Mouse (Mus musculus) hindbrain, embryonic 16.5 days (tissue): ENCODE results near the gene Zfp882. TPM values are rescaled to one million over a fixed set of nuclear protein-coding genes. Genes with fewer than 3 reads are reported as not detected.
"Not testable (repeated sequence)": the region's sequence is repeated elsewhere in the genome, so short reads cannot be mapped to it uniquely, and the experiment has no call there.

ENCODE experiments used
- ATAC-seq: fragments of 200-750 bp; cut with Nextera tagmentation; 2 replicates; pipeline ENCODE4 v1.8.0; 2017; ENCODE audit warnings: moderate TSS enrichment, moderate library complexity
- H3K27ac ChIP-seq: fragments of 300-500 bp; sonication (generic); 2 replicates; pipeline ENCODE4 v1.5.1; 2014; ENCODE audit warnings: low read depth, mild to moderate bottlenecking, control low read depth, low read length, moderate library complexity
- H3K27me3 ChIP-seq: fragments of 300-500 bp; sonication (generic); replicated peaks from 2 replicates; pipeline ENCODE4 v1.6.1; 2014; ENCODE audit warnings: low read length; ENCODE audit not compliant: control insufficient read depth, insufficient read depth
- H3K36me3 ChIP-seq: fragments of 300-500 bp; sonication (generic); 2 replicates; pipeline ENCODE4 v1.6.1; 2014; ENCODE audit warnings: mild to moderate bottlenecking, low read length, moderate library complexity, mixed read lengths; ENCODE audit not compliant: control insufficient read depth, insufficient read depth
- H3K4me1 ChIP-seq: fragments of 300-500 bp; sonication (generic); 2 replicates; pipeline ENCODE4 v1.6.1; 2014; ENCODE audit warnings: low read depth, low read length; ENCODE audit not compliant: control insufficient read depth, insufficient read depth
- H3K4me2 ChIP-seq: fragments of 300-500 bp; sonication (generic); 2 replicates; pipeline ENCODE4 v1.6.1; 2014; ENCODE audit warnings: mild to moderate bottlenecking, low read length, control low read depth, moderate library complexity
- H3K4me3 ChIP-seq: fragments of 300-500 bp; sonication (generic); 2 replicates; pipeline ENCODE4 v1.5.1; 2014; ENCODE audit warnings: mild to moderate bottlenecking, low read length, control low read depth, moderate library complexity
- H3K9ac ChIP-seq: fragments of 300-500 bp; sonication (generic); 2 replicates; pipeline ENCODE4 v1.6.1; 2014; ENCODE audit warnings: low read depth, mild to moderate bottlenecking, control low read depth, low read length, moderate library complexity
- H3K9me3 ChIP-seq: fragments of 300-500 bp; sonication (generic); 2 replicates; pipeline ENCODE4 v1.6.1; 2014; ENCODE audit warnings: mild to moderate bottlenecking, low read length, moderate library complexity; ENCODE audit not compliant: control insufficient read depth
- WGBS: fragments of 180-500 bp; shearing (Covaris S2); extraction: QIAGEN DNeasy Blood & Tissue Kit; methylation state at CpG from one replicate; pipeline ENCODE4 v1.1.7; 2014; 5-methylcytosine and 5-hydroxymethylcytosine counted together
- polyA plus RNA-seq: library from polyadenylated mRNA; unstranded; fragments of >200 nt; fragmentation: Nextera tagmentation; extraction: Ambion mirVana; gene quantifications from 2 replicates; pipeline ENCODE4 v1.2.1, GENCODE M21; 2015

The Zfp882 gene
- polyA plus RNA-seq, 1 experiment from 2014 or later, result 16.1 TPM

DNA sequence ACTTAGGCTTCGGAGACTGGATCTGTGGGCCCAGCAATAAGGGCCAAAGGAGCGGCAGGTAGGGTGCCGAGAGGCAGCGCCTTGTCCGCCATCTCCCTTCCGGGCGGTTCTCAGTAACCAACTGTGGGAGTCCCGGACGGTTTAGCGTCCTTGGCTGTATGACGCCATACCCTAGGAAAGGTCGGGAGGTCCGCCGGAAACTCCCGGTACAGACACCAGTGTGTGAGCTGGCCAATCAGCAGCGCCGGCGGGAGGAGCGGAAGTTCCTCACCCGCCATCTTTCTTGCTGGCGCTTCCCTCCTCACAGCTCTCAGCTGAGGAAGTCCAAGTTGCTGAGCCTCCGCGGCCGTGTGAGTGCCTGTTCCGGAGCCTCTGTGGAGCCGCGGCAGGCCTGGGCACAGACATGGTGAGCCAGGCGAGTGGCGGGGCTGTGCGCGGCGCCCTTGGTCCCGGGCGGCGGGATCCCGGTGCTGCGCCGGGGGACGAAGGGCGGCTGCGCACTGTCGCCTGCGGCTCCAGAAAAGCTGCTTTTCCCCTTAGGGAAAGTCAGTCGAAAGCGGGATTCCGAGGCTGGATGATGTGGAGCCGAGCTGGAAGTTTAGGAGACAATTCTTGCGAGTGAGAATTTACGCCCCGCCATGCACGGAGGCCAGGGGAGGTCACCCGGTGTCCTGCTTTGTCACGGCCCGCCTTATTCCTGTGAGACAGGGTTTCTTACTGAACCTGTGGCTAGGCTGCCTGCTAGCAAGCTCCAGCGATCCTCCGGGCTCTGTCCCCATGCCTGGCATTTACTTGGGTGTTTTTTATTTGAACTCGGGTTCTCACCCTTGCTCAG is 14.4 kb downstream of the Zfp882 start:
- peak overlapping the region; percentile 56 for H3K4me3 ChIP-seq
- ATAC-seq, result peak; percentile 100
- under 1% methylated on average over 57 of the region's 57 CpGs for WGBS
- H3K27ac ChIP-seq, result peak overlapping the region; percentile 96
- H3K9me3 ChIP-seq, result no peaks in the 10 kb centered on the region
- H3K4me2 ChIP-seq, result peak overlapping the region; percentile 79
- no peaks in the 10 kb centered on the region for H3K27me3 ChIP-seq
- peaks cover 2% of the 10 kb centered on the region; the same call in 1 of the 2 replicates for H3K36me3 ChIP-seq
- peak overlapping the region; percentile 86 for H3K9ac ChIP-seq
- peaks cover 10% of the 10 kb centered on the region for H3K4me1 ChIP-seq

DNA sequence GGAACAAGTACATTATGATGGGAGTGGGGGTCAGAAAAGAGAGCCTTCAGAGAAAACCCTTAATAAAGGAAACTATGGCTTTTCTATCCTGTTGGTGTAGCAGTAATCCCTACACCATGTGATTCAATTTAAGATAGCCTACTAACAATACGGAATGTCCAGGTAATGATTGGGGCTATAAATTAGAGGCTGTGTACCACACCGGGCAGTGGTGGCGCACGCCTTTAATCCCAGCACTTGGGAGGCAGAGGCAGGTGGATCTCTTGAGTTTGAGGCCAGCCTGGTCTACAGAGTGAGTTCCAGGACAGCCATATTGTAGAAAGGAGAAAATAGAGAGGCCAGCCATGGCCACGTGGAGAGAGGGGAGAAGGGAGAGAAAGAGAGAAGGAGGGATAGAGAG is 17.4 kb downstream of the Zfp882 start:
- no peaks in the 10 kb centered on the region for H3K27me3 ChIP-seq
- peaks cover 10% of the 10 kb centered on the region for H3K4me1 ChIP-seq
- peaks cover 18% of the 10 kb centered on the region for H3K36me3 ChIP-seq
- WGBS, result 96% methylated on average over 5 of the region's 5 CpGs
- no peak overlapping the region for H3K4me2 ChIP-seq
- no peaks in the 10 kb centered on the region for H3K9me3 ChIP-seq
- H3K4me3 ChIP-seq, result no peak overlapping the region
- no peak for ATAC-seq
- H3K27ac ChIP-seq, result no peak overlapping the region
- H3K9ac ChIP-seq, result no peak overlapping the region

DNA sequence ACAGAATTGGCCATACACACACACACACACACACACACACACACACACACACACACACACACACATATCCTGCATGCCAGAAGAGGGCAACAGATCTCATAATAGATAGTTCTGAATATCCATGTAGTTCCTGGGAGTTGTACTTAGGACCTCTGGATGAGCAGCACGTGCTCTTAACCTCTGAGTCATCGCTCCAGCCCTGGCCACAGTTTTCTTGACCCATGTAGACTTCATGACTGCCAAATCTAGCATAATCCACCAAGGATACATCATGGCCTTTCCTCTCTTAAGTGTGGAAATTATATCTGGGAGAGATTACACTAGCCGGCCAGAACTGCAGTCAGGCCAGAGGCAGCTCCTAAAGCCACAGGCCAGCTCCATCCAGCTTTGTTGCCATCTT is 18.1 kb downstream of the Zfp882 start:
- Histone ChIP-seq H3K9ac (no peak overlapping the region), H3K27ac (no peak overlapping the region), H3K4me3 (no peak overlapping the region), H3K36me3 (peaks cover 24% of the 10 kb centered on the region), H3K9me3 (0 out of 2 replicates have a peak, but pooled peaks cover 1% of the 10 kb centered on the region), H3K4me2 (no peak overlapping the region), H3K4me1 (peaks cover 10% of the 10 kb centered on the region), H3K27me3 (no peaks in the 10 kb centered on the region)
- WGBS, result 95% methylated on average over 3 of the region's 3 CpGs
- no peak for ATAC-seq

DNA sequence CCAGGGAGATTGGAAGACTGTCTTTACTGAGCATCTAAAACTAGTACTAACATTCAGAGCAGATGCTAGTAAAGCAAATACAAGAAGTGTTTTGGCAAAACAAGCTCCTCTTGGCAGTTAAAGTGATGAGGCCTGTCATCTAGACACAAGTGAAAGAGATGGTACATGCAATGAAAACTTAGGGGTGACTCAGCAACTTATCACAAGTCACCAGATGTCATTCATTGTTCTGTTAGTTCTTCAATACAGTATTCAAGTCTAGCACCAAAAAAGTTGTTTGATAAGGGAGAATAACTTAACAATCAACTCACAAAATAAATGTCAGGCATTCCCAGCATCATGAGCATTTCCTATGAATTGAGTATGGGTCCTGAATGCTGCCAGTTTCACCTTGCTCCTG is 19.4 kb downstream of the Zfp882 start:
- H3K9me3 ChIP-seq, result 0 out of 2 replicates have a peak, but pooled peaks cover 2% of the 10 kb centered on the region
- no peak for ATAC-seq

DNA sequence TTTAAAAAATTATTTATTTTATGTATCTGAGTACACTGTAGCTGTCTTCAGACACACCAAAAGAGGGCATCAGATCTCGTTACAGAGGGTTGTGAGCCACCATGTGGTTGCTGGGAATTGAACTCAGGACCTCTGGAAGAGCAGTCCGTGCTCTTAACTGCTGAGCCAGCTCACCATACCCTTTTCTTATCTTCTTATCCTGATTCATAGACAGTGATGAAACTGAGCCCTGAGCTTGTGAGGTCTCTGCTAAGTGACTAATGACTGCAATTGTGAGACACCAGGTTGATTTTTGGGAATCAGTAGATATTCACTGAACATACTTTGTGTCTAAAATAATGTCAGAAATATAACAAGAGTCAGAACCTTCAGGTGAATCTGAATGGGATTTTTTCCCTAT is 29.6 kb downstream of the Zfp882 start:
- not testable (repeated sequence) for H3K4me2 ChIP-seq, ATAC-seq, H3K4me1 ChIP-seq, H3K4me3 ChIP-seq, H3K27me3 ChIP-seq, H3K9ac ChIP-seq, H3K9me3 ChIP-seq, H3K27ac ChIP-seq
- 86% methylated on average over 2 of the region's 2 CpGs for WGBS
- peaks cover 10% of the 10 kb centered on the region for H3K36me3 ChIP-seq

More for the DNA sequence above, 19.4 kb downstream of the Zfp882 start:
- Histone ChIP-seq H3K4me2 (no peak overlapping the region), H3K27me3 (no peaks in the 10 kb centered on the region), H3K36me3 (peaks cover 26% of the 10 kb centered on the region), H3K27ac (no peak overlapping the region), H3K4me3 (no peak overlapping the region), H3K4me1 (peaks cover 10% of the 10 kb centered on the region), H3K9ac (no peak overlapping the region)

DNA sequence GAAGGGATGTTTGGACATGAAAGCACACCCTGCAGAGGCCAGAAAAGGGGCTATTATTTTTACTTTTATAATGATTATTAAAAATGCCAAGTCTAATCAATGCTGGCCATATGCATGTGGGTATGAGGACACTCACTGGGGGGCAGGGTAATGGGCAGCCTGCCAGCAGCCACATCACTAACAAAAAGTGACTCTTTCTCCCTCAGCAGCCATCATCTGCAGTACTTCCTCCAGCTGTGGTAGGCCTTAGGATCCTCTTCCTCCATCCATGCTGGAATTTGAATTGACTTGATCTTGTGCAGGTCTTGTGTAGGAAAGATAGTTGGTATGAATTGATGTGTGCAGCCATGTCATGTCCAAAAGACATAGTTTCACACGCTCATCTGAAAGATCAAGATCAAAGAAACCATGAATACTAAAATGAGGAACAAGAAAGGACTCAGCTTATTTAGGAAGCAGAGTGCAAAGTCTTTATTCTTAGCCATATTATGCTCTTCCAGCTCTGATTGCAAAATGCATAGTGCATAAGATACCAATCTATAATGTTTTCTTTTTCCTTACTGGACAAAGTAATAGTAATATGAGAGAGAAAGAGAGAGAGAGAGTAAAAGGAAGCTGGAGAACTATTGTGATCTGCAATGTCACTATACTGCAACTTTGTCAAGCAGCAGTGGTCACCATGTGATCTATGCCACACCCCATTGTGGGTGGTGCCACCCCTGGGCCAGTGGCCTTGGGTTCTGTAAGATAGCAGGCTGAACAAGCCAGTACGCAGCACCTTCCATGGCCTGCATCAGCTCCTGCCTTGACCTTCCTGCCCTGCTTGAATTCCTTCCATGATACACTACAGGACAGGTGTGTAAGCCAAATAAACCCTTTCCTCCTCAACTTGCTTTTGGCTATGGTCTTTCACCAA is 32.1 kb downstream of the Zfp882 start:
- Histone ChIP-seq H3K9ac (no peak overlapping the region), H3K27me3 (no peaks in the 10 kb centered on the region), H3K4me1 (no peaks in the 10 kb centered on the region), H3K27ac (no peak overlapping the region), H3K9me3 (no peaks in the 10 kb centered on the region), H3K36me3 (no peaks in the 10 kb centered on the region), H3K4me2 (no peak overlapping the region), H3K4me3 (no peak overlapping the region)
- WGBS, result 94% methylated on average over 2 of the region's 2 CpGs
- no peak for ATAC-seq

DNA sequence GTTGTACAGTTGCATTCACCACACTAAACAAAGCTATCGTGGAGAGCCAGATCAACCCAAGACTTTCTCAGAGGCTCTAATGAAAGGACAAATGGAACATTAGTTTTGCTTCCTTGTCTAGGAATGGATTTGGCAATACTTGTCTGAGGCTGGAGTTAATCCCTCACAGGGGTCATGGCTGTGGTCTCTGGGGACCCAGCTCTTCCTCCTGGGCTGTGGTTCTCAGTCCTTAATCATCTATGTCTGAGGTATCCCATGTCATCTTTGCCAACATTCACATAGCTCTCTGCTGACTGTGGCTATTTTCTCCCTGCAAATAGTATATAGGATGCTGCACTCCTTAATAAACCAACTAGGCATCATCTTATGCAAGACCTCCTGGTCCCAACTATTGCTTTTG is 33.4 kb downstream of the Zfp882 start:
- Histone ChIP-seq H3K27ac (no peak overlapping the region), H3K9ac (no peak overlapping the region), H3K9me3 (no peaks in the 10 kb centered on the region), H3K4me2 (no peak overlapping the region), H3K4me1 (no peaks in the 10 kb centered on the region), H3K4me3 (no peak overlapping the region), H3K36me3 (no peaks in the 10 kb centered on the region), H3K27me3 (no peaks in the 10 kb centered on the region)
- ATAC-seq, result no peak
- 89% methylated on average over 1 of the region's 1 CpGs for WGBS

DNA sequence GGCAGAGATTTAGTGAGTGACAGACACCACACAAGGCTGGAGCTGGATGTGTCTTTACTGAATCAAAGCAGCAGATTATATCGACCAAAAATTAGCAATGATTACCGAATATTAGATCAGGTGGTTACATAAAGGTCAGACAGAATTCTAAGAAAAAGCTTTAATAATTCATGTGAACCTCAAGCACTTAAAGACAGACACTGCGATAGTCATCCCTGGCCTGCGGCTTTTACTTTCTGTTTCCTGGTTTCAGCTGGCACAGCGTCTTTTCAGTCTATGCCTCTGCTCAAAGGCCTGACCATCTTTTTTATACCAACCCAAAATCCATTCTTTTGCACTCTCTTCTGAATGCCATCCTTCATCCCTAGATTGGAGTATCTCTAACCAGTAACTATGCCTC is 40.2 kb downstream of the Zfp882 start:
- 94% methylated on average over 5 of the region's 5 CpGs for WGBS
- H3K36me3 ChIP-seq, result no peaks in the 10 kb centered on the region
- H3K9ac ChIP-seq, result no peak overlapping the region
- no peak overlapping the region for H3K4me2 ChIP-seq
- H3K27me3 ChIP-seq, result no peaks in the 10 kb centered on the region
- no peak for ATAC-seq
- H3K4me3 ChIP-seq, result no peak overlapping the region
- no peak overlapping the region for H3K27ac ChIP-seq
- no peaks in the 10 kb centered on the region for H3K9me3 ChIP-seq
- H3K4me1 ChIP-seq, result peaks cover 10% of the 10 kb centered on the region
